Mouse (Mus musculus) layer of hippocampus, adult 9-10 months (tissue): ENCODE measurements around the gene H2-DMb1.

ENCODE experiments used
- DNase-seq: peaks from one replicate; pipeline ENCODE4 v3.0.0; 2022; ENCODE audit warnings: low spot score

The H2-DMb1 gene

DNA sequence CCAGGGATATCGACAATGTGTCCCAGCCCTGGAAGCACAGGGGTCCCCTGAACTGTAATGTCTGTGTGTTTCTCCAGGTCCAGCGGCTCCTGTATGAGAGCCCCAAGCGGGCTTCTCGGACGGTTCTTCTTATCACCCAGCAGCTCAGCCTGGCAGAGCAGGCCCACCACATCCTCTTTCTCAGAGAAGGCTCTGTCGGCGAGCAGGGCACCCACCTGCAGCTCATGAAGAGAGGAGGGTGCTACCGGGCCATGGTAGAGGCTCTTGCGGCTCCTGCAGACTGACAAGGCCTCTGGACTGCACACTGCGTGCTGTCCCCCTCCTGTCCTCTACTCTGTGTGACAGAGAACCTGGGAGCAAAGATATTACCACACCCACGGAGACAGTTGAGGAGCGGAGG is 43.6 kb downstream of the H2-DMb1 start:
- no peak for DNase-seq

DNA sequence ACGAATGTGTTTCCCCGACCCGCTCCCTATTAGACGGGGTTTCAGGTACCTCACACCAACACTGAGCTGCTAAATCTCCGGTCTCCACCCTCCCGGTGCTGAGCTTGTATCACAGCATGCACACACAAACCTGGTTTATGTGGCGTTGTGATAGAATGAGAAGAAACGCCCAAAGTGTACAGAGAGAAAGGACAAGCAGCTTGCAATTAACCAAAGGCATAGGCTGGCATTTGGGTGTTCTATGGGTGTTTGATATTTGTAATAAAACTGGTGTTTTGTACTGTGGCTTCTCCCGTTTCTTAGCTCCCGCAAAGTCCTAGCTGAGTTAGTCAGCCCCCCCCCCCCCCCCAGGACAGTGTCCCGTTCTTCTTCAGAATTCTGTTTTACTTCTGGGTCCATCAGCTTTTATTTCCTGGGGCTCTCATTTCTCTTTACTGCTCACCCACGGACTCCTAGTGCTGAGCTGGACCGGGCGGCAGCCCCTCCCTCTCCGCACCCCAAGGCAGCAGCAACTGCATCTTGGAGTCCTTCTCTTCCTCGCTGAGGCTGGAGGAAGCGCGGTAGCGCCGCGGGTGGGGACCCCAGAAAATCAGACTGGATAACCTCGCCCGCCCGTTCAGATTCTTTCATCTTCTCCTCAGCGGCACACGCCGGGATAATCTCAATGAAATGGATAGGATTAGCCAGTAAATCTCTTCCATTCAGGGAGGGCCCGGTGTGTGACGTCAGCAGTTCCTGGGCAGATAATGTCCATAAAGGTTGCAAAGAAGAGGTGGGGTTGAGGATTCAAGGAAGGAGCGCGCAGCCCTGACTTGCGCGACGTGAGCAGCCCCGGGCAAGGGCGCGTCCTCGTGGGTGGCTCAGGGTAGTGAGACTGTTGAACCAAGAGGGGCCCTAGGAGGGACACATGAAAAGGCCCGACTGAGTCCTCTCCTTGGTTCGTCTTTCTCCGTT is 44.3 kb downstream of the H2-DMb1 start, which contains the start of gene Psmb8:
Gene Psmb8 (plus strand): TSS at position 781 of the 954 bp plus-strand sequence.
- DNase-seq, result peak; percentile 74

DNA sequence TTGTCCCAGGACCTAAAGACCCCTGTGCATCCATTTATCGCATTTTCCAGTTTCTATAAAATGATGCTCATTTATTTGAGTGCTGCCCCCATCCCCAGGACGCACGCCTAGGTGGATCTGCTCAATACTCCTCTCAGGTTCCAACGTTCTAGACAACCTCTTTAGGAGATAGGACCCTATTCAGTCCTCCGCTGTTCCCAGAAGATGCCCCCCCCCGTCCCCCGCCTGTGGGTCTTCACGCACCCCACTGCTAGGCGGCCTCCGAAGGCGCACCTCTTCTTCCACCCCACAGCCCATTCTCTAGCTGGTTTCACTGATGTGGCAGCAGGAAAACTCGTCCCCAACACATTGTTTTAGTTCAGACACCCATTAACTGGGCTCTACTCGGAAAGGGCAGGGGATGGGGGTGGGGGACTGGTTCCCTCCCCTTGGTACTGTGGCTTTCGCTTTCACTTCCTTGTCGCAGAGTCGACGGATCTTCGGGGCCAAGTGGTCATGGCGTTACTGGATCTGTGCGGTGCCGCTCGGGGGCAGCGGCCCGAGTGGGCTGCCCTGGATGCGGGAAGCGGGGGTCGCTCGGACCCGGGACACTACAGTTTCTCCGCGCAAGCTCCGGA is 45.1 kb downstream of the H2-DMb1 start:
- no peak for DNase-seq

DNA sequence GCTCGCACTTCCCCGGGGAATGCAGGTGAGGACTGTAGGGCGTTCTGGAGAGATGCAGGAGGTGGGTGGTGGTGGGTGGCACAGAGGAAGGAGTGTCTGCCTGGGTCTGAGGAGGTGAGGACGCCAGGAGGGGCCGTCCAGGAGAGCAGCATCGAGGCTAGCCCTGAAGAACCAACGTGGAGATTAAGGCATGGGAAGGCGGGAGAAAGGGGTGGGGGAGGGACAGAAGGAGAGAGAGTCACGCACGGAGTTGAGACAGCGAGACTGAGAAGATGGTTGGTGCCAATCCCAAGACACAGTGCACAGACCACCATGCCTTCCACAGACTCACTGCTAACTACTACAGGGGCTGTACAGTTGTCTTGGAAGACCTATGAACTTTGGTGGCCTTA is 45.6 kb downstream of the H2-DMb1 start:
- no peak for DNase-seq

DNA sequence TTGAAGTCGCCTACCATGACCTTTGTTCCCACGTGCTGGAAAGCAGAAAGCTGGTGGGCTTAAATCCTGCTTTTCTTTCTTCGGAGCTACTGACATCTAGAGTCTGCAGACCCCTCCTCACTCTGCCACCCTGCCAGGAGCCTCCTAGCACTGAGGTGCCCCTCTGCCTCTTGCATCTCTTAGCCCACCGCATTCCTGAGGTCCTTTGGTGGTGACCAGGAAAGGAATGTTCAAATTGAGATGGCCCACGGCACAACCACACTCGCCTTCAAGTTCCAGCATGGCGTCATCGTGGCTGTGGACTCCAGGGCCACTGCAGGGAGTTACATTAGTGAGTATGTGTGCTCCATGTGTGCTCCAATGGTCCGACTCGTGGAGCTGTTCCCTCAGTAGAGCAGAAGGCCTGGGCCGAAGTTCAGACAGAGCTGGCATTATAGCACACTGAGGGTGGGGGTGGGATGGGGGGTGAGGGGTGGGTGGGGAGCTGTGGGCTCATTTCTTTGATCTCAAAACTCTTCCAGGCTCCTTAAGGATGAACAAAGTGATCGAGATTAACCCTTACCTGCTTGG is 46.3 kb downstream of the H2-DMb1 start:
- no peak for DNase-seq

DNA sequence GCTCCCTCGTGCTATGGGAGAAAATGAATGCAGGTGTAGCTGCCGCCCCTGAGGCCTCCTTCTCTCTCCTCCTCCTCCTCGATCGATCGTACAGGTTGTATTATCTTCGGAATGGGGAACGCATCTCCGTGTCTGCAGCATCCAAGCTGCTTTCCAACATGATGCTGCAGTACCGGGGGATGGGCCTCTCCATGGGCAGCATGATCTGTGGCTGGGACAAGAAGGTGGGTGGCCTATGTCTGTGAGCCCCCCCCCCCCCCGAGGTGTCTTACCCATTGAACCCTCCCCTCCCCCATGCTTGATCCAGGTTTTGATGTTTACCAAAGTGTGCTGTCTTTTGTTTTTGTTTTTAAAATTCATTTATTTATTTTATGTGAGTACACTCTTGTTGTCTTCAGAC is 47.2 kb downstream of the H2-DMb1 start:
- DNase-seq, result no peak

DNA sequence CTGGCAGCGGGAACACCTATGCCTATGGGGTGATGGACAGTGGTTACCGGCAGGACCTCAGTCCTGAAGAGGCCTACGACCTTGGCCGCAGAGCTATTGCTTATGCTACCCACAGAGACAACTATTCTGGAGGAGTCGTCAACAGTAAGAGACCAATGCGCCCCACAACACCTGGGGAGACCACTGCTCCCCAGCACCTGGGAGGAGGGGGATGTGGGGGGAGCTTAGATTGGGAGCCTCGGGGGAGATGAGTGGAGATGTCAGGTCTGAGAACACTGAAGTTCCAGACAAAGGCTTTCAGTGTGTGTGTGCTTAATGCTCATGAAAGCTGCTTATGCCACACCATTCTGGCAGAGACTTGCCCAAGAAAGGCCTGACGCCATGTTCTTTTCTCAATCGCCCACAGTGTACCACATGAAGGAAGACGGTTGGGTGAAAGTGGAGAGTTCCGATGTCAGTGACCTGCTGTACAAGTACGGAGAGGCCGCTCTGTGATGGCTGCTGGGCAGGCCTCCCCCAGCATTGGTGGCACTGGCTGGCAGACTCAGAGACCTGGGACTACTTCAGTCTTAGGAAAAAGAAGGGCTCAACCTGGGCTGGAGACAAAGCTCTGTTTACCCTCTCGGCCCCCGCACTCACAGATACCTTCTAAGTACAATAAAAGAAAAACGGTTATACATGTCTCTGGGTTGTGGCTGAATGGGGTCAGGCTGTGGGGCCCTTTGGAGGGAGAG is 48.1 kb downstream of the H2-DMb1 start:
- DNase-seq, result no peak

DNA sequence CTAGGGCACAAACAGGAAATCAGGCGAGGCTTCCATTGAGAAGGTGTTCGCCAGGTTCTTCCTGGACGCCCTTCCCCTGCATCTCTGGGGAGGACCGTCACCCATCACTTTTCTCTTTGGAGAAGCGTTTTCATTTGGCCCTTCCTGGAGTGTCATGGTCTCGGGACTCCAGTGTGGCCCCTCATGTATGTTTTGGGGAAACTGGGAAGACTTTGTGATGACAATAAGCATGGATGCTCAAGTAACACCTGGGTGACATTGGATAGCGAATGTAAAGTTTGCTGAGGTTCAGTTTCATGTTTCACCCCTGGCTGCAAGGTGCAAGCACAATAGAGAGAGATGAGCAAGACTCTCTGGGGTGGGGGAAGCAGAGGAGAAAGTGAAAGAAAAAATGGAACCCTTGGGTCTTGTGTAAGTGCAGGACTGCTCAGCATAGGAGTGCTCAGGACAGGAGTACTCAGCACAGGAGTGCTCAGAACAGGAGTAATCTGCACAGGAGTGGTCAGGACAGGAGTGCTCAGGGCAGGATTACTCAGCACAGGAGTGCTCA is 48.7 kb downstream of the H2-DMb1 start:
- DNase-seq, result no peak

DNA sequence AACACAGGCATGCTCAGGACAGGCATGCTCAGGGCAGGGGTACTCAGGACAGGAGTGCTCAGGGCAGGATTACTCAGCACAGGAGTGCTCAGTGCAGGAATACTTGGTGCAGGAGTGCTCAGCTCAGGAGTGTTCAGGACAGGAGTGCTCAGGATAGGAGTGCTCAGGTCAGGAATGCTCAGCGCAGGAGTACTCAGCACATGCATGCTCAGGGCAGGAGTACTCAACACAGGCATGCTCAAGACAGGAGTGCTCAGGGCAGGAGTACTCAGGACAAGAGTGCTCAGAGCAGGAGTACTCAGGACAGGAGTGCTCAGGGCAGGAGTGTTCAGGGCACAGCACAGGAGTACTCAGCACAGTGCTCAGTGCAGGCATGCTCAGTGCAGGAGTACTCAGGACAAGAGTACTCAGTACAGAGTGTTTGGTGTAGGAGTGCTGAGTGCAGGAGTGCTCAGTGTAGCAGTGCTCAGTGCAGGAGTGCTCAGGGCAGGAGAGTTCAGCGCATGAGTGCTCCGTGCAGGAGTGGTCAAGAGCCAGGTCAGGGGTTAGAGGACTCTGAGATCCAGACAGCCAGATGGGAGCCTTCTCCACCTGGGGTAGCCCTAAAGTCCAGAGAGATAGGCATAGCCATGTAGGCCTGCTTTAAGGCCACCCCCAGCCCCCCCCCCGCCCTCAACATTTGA is 50.0 kb downstream of the H2-DMb1 start:
- DNase-seq, result no peak

DNA sequence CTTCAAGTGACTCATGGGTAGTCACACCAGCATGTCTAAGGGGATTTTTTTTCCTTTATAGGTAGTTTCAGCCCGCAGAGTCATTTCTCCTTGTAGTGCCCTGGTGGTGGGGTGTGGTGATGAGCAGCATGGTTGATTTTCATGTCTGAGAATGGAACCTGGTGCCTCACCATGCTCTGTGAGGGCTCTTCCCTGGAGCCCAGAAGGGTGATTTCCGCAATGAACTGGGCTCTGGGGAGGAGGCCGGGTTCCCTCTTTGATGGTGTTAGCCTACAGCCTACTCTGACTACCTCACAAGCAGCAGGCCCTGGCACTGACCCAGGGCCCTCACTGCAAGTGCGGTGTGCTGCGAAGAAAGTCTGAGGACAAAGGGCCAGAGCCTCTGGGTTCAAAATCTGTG is 50.6 kb downstream of the H2-DMb1 start, which contains the start of gene Tap2:
Gene Tap2 (plus strand): TSS at position 84 of the 400 bp plus-strand sequence.
- no peak for DNase-seq

DNA sequence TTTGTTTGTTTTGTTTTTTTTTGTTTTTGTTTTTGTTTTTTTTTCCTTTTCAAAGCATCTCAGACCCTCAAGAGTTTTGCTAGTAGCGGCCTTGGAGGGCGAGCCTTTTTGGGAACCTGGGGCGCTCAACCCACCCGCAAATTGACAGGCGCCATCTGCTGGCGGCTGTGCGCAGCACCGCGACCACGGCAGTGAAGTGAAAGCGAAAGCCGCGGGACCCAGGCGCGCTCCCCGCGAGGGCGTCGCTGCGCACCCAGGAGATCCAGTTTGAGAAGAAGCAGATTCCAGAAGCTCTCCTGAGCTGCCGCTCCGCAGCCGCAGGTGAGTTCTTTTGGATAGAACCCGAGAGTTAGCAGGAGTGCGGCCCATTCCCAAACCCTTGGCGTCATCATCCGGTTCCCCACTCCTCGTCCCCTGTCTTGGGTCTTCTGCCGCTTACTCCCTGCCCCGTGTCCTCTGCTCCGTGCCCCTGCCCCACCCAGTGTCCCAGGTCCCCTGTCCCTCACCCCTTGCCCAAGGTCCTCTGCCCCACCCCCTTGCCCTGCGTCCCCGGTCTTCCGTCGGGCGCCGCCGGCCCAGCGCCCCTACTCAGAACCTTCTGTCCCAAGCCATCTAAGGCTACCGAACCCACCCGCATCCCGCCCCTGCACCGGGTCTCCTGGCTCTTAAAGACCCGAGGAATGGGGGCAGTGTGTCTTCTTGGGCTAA is 51.6 kb downstream of the H2-DMb1 start:
- DNase-seq, result peak; percentile 68

DNA sequence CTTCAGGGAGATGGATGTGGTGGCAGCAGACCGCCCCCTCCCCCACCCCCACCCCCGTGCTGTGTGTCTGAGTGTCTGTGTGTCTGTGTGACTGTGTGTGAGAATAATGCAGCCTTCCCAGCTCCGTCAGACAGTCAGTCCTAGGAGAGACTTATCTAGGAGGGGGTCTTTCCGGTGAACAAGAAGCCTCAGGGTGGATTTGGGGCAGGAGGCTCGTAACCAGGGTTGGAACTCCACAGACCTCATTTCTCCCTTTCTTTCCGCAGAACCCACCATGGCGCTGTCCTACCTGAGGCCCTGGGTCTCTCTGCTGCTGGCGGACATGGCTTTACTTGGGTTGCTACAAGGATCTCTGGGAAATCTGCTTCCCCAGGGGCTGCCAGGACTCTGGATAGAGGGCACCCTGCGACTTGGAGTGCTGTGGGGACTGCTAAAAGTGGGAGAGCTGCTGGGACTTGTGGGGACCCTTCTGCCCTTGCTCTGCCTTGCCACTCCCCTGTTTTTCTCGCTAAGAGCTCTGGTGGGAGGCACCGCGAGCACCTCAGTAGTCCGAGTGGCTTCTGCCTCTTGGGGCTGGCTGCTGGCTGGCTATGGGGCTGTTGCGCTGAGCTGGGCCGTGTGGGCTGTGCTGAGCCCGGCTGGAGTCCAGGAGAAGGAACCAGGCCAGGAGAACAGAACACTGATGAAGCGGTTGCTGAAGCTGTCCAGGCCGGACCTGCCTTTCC is 52.3 kb downstream of the H2-DMb1 start:
- no peak for DNase-seq

DNA sequence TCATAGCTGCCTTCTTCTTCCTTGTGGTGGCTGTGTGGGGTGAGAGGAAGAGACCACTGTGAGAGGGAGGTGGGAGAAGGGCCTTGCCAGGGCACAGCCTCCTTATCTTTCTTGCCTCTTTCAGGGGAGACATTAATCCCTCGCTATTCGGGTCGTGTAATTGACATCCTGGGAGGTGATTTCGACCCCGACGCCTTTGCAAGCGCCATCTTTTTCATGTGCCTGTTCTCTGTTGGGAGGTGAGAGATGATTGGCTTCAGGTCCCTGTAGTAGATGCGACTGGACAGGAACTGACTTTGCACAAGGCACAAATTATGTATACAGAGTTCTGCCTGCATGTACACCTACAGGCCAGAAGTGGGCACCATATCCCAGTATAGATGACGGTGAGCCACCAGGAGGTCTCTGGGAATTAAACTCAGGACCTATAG is 52.9 kb downstream of the H2-DMb1 start:
- no peak for DNase-seq

DNA sequence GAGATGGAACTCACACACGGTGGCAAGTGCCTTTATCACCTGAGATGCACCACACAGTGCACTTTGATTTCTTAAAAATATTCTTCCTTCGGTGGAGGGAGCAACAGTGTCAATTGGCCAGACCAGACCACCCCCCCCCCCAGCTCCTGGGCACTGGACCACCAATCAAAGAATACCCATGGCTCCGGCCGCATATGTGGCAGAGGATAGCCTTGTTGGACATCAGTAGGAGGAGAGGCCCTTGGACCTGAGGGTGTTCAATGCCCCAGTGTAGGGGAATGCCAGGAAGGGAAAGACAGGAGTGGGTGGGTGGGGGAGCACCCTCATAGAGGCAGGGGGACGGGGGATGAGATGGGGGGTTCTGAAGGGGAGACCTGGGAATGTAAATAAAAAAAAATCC is 53.9 kb downstream of the H2-DMb1 start:
- DNase-seq, result no peak

DNA sequence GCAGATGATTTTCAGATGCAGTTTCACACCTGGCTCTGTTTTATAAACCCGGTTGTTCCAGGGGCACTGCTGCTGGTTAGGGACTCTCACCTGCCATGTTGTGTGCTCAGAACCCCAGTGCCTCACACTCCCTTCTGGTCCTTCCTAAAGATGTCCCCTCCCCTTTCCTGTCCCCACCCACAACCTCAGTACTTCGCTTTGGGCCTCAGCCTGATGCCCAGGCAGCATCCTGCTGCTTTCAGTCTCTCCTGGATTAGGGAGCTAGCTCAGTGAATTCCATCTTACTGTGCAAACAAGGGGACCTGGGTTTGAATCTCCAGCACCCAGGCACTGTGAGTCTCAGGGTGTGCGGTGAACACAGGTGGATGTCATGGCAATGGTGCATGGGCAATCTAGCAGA is 54.6 kb downstream of the H2-DMb1 start:
- no peak for DNase-seq

DNA sequence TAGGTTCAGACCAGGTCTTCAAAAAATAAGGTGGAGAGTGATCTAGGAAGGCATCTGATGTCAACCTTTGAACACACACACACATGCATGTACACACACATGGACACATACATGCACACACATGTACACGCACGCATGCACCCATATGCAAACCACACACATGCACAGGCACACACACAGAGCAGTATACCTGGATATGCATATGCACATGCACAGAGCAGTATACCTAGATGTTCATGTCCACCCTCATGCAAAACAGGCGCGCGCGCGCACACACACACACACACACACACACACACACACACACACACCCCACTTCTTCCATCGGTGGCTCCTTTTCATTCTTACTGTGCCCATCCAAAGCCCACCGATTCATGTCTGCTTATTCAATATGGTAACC is 55.0 kb downstream of the H2-DMb1 start:
- DNase-seq, result no peak

DNA sequence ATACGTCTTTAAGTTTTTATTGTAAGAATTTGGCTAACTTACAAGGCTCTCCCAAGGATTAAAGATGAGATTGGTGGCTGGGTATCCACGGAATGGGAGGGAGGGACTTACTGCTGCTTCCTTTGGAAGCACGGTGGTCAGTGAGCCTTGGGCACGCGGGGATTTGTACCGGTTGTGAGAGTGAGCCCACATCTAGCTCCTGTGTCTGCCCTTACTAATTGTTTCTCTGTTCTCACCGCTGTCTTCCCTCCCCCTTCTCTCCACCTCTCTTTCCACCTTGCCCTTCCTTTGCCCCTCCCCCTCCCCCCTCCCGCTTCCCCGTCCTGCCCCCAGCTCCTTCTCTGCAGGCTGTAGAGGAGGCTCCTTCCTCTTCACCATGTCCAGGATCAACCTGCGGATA is 55.5 kb downstream of the H2-DMb1 start:
- DNase-seq, result no peak

DNA sequence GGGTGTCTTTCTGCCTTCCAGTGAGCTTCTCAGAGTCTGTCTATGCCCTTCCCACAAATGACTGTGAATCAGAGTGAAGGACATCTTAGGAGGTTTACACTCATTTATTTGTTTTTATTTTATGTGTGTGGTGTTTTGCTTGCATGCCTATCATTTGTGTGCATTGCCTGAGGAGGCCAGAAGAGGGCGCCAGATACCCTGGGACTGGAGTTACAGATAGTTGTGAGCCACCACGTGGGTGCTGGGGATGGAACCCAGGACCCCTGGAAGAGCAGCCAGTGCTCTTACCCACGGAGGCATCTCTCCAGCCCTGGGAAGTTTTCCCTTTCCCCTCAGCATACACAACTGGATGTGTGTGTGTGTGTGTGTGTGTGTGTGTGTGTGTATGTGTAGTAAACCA is 56.8 kb downstream of the H2-DMb1 start:
- no peak for DNase-seq
